Mouse (Mus musculus) liver, embryonic 16.5 days (tissue): ENCODE measurements at regions not wholly inside any gene's neighbourhood (a gene's known extent, or its start where the extent isn't known, plus 50 kb on each side); places are given as distances from the start of the nearest gene placed in this dataset.

Source experiments
- ATAC-seq: fragments of 200-750 bp; cut with Nextera tagmentation; 2 replicates; pipeline ENCODE4 v1.8.0; 2017; ENCODE audit warnings: low read depth, mild to moderate bottlenecking, moderate number of reproducible peaks, moderate library complexity
- H3K27ac ChIP-seq: fragments of 300-500 bp; sonication (generic); 2 replicates; pipeline ENCODE4 v1.5.1; 2014; ENCODE audit warnings: mild to moderate bottlenecking, low read length
- H3K27me3 ChIP-seq: fragments of 300-500 bp; sonication (generic); 2 replicates; pipeline ENCODE4 v1.6.1; 2014; ENCODE audit warnings: low read depth, low read length, mixed read lengths; ENCODE audit not compliant: control insufficient read depth, insufficient read depth
- H3K36me3 ChIP-seq: fragments of 300-500 bp; sonication (generic); 2 replicates; pipeline ENCODE4 v1.6.1; 2014; ENCODE audit warnings: mild to moderate bottlenecking; ENCODE audit not compliant: control insufficient read depth, insufficient read depth
- H3K4me1 ChIP-seq: fragments of 300-500 bp; sonication (generic); 2 replicates; pipeline ENCODE4 v1.6.1; 2014; ENCODE audit warnings: low read depth, low read length, mixed read lengths; ENCODE audit not compliant: control insufficient read depth
- H3K4me2 ChIP-seq: fragments of 300-500 bp; sonication (generic); 2 replicates; pipeline ENCODE4 v1.6.1; 2014; ENCODE audit warnings: low read depth, low read length, mixed read lengths
- H3K4me3 ChIP-seq: fragments of 300-500 bp; sonication (generic); 2 replicates; pipeline ENCODE4 v1.5.1; 2014; ENCODE audit warnings: low read depth, mild to moderate bottlenecking, low read length
- H3K9ac ChIP-seq: fragments of 300-500 bp; sonication (generic); 2 replicates; pipeline ENCODE4 v1.6.1; 2014; ENCODE audit warnings: low read depth, low read length
- H3K9me3 ChIP-seq: fragments of 300-500 bp; sonication (generic); replicated peaks from 2 replicates; pipeline ENCODE4 v1.6.1; 2016; ENCODE audit warnings: low read length; ENCODE audit not compliant: control insufficient read depth
- WGBS: fragments of 180-500 bp; shearing (Covaris S2); extraction: QIAGEN DNeasy Blood & Tissue Kit; methylation state at CpG from one replicate; pipeline ENCODE4 v1.1.7; 2014; ENCODE audit not compliant: insufficient replicate concordance; 5-methylcytosine and 5-hydroxymethylcytosine counted together

- no peak overlapping the region for H3K27ac ChIP-seq
- ATAC-seq = no peak
- no peak overlapping the region for H3K9ac ChIP-seq
- H3K36me3 ChIP-seq = no peaks in the 10 kb centered on the region
- H3K9me3 ChIP-seq = no peaks in the 10 kb centered on the region
- WGBS = 23% methylated on average over 6 of the region's 6 CpGs
- H3K4me3 ChIP-seq = no peak overlapping the region
- H3K27me3 ChIP-seq = no peaks in the 10 kb centered on the region
- no peaks in the 10 kb centered on the region for H3K4me1 ChIP-seq
- H3K4me2 ChIP-seq = no peak overlapping the region
Observed at GRCm38 (mm10) chr11:18681593-18681992, 337.2 kb downstream of the Meis1 start.

GRCm38 (mm10) chr11:18676876-18677275, 341.9 kb downstream of the Meis1 start:
- Histone ChIP-seq H3K4me2 (no peak overlapping the region), H3K4me3 (no peak overlapping the region), H3K27ac (no peak overlapping the region), H3K9ac (no peak overlapping the region), H3K36me3 (no peaks in the 10 kb centered on the region), H3K27me3 (no peaks in the 10 kb centered on the region), H3K9me3 (no peaks in the 10 kb centered on the region), H3K4me1 (no peaks in the 10 kb centered on the region)
- no peak for ATAC-seq
- WGBS = 51% methylated on average over 2 of the region's 2 CpGs

GRCm38 (mm10) chr11:18670967-18671366, 347.8 kb downstream of the Meis1 start:
- H3K4me2 ChIP-seq = no peak overlapping the region
- no peaks in the 10 kb centered on the region for H3K36me3 ChIP-seq
- WGBS = 52% methylated on average over 2 of the region's 2 CpGs

GRCm38 (mm10) chr11:18669322-18669721, 349.5 kb downstream of the Meis1 start:
- H3K9ac ChIP-seq = no peak overlapping the region
- H3K27me3 ChIP-seq = no peaks in the 10 kb centered on the region
- WGBS = 59% methylated on average over 2 of the region's 2 CpGs
- no peaks in the 10 kb centered on the region for H3K36me3 ChIP-seq
- no peak overlapping the region for H3K27ac ChIP-seq
- H3K4me3 ChIP-seq = no peak overlapping the region
- H3K4me1 ChIP-seq = no peaks in the 10 kb centered on the region
- ATAC-seq = no peak
- no peak overlapping the region for H3K4me2 ChIP-seq
- no peaks in the 10 kb centered on the region for H3K9me3 ChIP-seq

More at GRCm38 (mm10) chr11:18670967-18671366, 347.8 kb downstream of the Meis1 start:
- Histone ChIP-seq H3K27me3 (no peaks in the 10 kb centered on the region), H3K9ac (no peak overlapping the region), H3K27ac (no peak overlapping the region), H3K9me3 (no peaks in the 10 kb centered on the region), H3K4me1 (no peaks in the 10 kb centered on the region), H3K4me3 (no peak overlapping the region)
- no peak for ATAC-seq

GRCm38 (mm10) chr11:18656358-18656757, 362.4 kb downstream of the Meis1 start:
- ATAC-seq = no peak
- no peak overlapping the region for H3K4me3 ChIP-seq
- no peak overlapping the region for H3K27ac ChIP-seq

GRCm38 (mm10) chr11:18631975-18632773, 386.6 kb downstream of the Meis1 start:
- H3K4me2 ChIP-seq = no peak overlapping the region
- 58% methylated on average over 5 of the region's 5 CpGs for whole genome bisulfite sequencing
- no peak overlapping the region for H3K27ac ChIP-seq
- no peak overlapping the region for H3K4me3 ChIP-seq
- no peaks in the 10 kb centered on the region for H3K4me1 ChIP-seq
- H3K9me3 ChIP-seq = no peaks in the 10 kb centered on the region
- H3K36me3 ChIP-seq = no peaks in the 10 kb centered on the region
- H3K27me3 ChIP-seq = no peaks in the 10 kb centered on the region
- ATAC-seq = no peak
- H3K9ac ChIP-seq = no peak overlapping the region

More at GRCm38 (mm10) chr11:18656358-18656757, 362.4 kb downstream of the Meis1 start:
- Histone ChIP-seq H3K4me1 (no peaks in the 10 kb centered on the region), H3K9me3 (no peaks in the 10 kb centered on the region), H3K9ac (no peak overlapping the region), H3K27me3 (no peaks in the 10 kb centered on the region), H3K4me2 (no peak overlapping the region), H3K36me3 (no peaks in the 10 kb centered on the region)
- 35% methylated on average over 1 of the region's 1 CpGs for WGBS

GRCm38 (mm10) chr11:18631570-18631969, 387.2 kb downstream of the Meis1 start:
- Histone ChIP-seq H3K4me2 (no peak overlapping the region), H3K27me3 (no peaks in the 10 kb centered on the region), H3K4me1 (no peaks in the 10 kb centered on the region), H3K9ac (no peak overlapping the region), H3K27ac (no peak overlapping the region), H3K36me3 (no peaks in the 10 kb centered on the region), H3K4me3 (no peak overlapping the region), H3K9me3 (no peaks in the 10 kb centered on the region)
- WGBS = 67% methylated on average over 7 of the region's 7 CpGs
- no peak for ATAC-seq

GRCm38 (mm10) chr11:18621777-18622176, 397.0 kb downstream of the Meis1 start:
- Histone ChIP-seq H3K36me3 (no peaks in the 10 kb centered on the region), H3K4me2 (no peak overlapping the region), H3K9me3 (no peaks in the 10 kb centered on the region), H3K27ac (no peak overlapping the region), H3K27me3 (no peaks in the 10 kb centered on the region), H3K4me3 (no peak overlapping the region), H3K4me1 (no peaks in the 10 kb centered on the region), H3K9ac (no peak overlapping the region)
- 57% methylated on average over 3 of the region's 3 CpGs for WGBS
- no peak for ATAC-seq

- H3K9ac ChIP-seq = no peak overlapping the region
- no peaks in the 10 kb centered on the region for H3K9me3 ChIP-seq
- H3K4me2 ChIP-seq = no peak overlapping the region
- no peaks in the 10 kb centered on the region for H3K27me3 ChIP-seq
- 52% methylated on average over 6 of the region's 6 CpGs for WGBS
- H3K36me3 ChIP-seq = no peaks in the 10 kb centered on the region
- ATAC-seq = no peak
- no peak overlapping the region for H3K4me3 ChIP-seq
- no peak overlapping the region for H3K27ac ChIP-seq
- H3K4me1 ChIP-seq = no peaks in the 10 kb centered on the region
Observed at GRCm38 (mm10) chr11:18604836-18605235, 413.9 kb downstream of the Meis1 start.
